Mouse (Mus musculus) neutrophil, adult 83 days (primary cell): ENCODE measurements around the gene Vmn1r197. TPM values are rescaled to one million over a fixed set of nuclear protein-coding genes. Genes with fewer than 3 reads are reported as not detected.

Experiments used
- total RNA-seq, 2 experiments: library from RNA; stranded (reverse); gene quantifications; one replicate each; pipeline ENCODE4 v1.2.4; 2023

The Vmn1r197 gene
- total RNA-seq = not detected

GRCm38 (mm10) chr13:22324289-22324688, at the start of gene Vmn1r197:
Gene Vmn1r197, plus strand, starts transcription at chr13:22324589.

DNA sequence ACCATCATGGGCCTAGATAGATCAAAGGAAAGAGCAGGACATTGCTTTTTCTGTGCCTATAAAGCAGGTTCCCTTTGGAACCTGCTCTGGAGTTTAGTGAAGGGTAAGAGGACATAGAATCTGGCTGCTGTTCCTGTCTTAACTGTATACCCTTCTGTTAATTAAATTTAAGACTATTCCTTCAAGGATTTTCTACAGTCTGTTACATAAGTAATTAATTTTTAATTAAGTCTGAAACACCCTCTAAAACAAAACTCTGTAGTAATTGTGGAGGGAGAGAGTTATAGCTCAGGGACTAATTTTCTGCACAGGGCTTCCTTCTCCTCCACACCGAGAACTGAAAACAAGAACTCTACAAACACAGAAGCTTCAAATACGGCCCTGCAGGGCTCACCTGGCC, 34.8 kb upstream of the Vmn1r197 start, which contains the start of gene Vmn1r196:
Gene Vmn1r196, plus strand, starts transcription at position 301 of the 400 bp plus-strand sequence.

DNA sequence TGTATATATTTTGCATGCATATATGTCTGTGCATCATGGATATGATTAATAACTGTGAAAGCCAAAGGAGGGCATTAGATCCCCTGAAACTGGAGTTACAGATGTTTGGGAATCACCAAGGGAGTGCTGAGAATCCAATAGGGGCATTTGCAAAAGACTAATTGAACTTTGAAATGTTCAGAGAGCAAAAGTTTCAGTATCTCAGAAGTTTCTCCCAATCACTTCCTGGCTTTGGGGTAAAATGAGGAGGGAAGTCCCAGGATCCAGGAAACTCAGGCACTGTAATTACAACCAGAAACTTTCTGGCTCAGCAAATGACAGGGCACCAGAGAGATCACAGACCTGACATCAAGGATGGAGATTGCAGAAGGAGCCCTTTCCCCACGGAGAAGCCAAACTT, 25.7 kb downstream of the Vmn1r197 start, which contains the start of gene Vmn1r198:
Gene Vmn1r198, plus strand, starts transcription at position 301 of the 400 bp plus-strand sequence.

DNA sequence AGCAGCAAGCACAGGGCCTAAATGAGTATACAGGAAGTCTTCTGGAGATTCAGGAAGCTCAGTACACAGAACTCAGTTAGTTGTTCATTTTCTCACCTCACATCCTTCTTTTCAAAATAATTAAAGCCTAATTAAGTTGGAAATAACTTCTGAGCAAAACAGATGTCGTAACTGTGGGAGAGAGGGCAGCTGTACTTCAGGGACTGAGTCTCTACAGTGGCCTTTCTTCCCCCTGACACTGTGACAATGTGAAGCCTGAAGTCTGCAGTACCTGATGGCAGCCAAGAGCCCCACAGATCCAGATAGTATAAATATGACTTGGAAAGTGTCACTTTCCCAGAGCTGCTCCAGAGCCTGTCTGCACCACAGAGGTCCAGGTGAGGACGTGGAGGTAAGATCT, 55.1 kb downstream of the Vmn1r197 start, which contains the start of gene Vmn1r199:
Gene Vmn1r199, plus strand, starts transcription at position 301 of the 400 bp plus-strand sequence.

Other genes starting within 250 kb of the Vmn1r197 start
- not detected for gene Vmn1r188, start 240.1 kb upstream of the Vmn1r197 start, total RNA-seq
- gene Vmn1r189, start 218.8 kb upstream of the Vmn1r197 start, total RNA-seq = not detected
- not detected for gene Vmn1r191, start 140.6 kb upstream of the Vmn1r197 start, total RNA-seq
- gene Vmn1r192, start 133.4 kb upstream of the Vmn1r197 start, total RNA-seq = not detected
- gene Vmn1r193, start 101.4 kb upstream of the Vmn1r197 start, total RNA-seq = not detected
- not detected for gene Vmn1r194, start 80.4 kb upstream of the Vmn1r197 start, total RNA-seq
- gene Vmn1r195, start 54.1 kb upstream of the Vmn1r197 start, total RNA-seq = not detected
- not detected for gene Vmn1r196, start 34.7 kb upstream of the Vmn1r197 start, total RNA-seq
- gene Vmn1r198, start 25.8 kb downstream of the Vmn1r197 start, total RNA-seq = not detected
- gene Vmn1r199, start 55.2 kb downstream of the Vmn1r197 start, total RNA-seq = not detected
- not detected for gene Vmn1r200, start 65.8 kb downstream of the Vmn1r197 start, total RNA-seq
- gene Vmn1r201, start 147.3 kb downstream of the Vmn1r197 start, total RNA-seq = not detected
- not detected for gene Vmn1r202, start 180.8 kb downstream of the Vmn1r197 start, total RNA-seq
- gene Vmn1r203, start 193.5 kb downstream of the Vmn1r197 start, total RNA-seq = not detected
- gene Vmn1r204, start 228.6 kb downstream of the Vmn1r197 start, total RNA-seq = not detected